Mouse (Mus musculus) T-helper 1 cell (primary cell): Measurements from ENCODE around the gene Ctsa.
"Not testable (repeated sequence)": the region's sequence is repeated elsewhere in the genome, so short reads cannot be mapped to it uniquely, and the experiment has no call there.

Experiments
- in situ Hi-C: fragments of 300-600 bp; cut with MboI, MseI; formaldehyde crosslinking; loops from one replicate; pipeline ENCODE4 v1.15.1; 2025; ENCODE audit warnings: high pct_unique_total_duplicates

Ctsa gene

DNA sequence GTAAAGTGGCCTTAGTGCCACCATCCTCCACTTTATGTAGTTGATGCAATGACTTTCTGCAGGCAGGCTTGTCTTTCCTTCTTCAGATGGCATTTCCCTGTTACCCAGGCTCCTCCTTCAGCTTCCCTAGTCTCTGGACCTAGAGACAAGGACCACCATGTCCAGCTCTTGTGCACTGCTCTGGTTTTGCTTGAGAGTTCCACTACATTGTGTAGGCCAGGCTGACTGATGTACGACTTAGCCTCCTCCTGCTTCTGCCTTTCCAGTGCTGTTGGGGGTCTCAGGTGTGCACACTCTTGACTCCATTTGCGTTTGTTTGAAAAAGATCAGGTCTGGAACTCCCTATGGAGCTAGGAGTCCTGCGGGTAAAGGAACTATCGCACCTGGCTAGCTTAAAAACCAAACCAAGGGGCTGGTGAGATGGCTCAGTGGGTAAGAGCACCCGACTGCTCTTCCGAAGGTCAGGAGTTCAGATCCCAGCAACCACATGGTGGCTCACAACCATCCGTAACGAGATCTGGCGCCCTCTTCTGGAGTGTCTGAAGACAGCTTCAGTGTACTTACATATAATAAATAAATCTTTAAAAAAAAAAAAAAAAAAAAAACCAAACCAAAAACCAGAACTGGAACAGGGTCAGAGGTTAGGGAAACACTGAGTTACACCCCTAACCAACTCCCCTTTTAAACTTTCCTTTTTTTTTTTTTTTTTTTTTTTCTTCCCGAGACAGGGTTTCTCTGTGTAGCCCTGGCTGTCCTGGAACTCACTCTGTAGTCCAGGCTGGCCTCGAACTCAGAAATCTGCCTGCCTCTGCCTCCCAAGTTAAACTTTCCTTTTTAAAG is 44.9 kb downstream of the Ctsa start:
- in situ Hi-C loops, result not testable (repeated sequence)

DNA sequence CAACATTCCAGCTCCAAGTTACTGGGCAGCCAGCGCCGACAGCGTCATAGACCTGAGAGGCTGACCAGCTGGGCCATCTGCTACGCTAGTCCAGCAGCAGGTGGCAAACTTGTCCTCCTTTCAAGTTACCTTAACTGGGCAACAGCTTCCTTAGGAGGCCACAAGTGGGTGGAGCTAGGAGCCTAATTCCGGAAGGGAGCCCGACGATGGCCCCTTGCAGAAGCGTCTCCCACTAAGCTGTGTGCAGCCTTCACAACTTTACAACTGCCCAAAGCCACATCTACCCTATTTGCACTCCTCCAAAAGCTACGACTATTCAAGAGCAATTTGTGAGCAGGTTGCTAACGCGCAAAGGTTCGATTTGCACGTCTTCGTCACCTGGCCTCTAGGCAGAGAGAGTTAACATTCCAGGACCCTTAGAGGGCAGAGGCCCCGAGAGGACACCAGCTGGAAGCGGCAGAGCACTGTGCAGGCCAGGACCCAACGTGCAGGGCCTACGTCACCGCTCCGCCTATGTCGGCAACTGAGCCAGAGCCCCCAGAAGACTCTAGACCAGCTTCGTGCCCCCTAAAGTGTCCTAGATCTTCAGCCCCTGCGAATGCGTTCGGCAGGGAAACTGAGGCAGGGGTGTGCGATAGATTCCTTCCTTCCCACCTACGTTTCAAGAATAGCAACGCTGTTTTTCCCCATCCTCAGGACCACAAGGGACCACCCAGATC is 46.0 kb downstream of the Ctsa start:
- in situ Hi-C loops, result no loop called here

DNA sequence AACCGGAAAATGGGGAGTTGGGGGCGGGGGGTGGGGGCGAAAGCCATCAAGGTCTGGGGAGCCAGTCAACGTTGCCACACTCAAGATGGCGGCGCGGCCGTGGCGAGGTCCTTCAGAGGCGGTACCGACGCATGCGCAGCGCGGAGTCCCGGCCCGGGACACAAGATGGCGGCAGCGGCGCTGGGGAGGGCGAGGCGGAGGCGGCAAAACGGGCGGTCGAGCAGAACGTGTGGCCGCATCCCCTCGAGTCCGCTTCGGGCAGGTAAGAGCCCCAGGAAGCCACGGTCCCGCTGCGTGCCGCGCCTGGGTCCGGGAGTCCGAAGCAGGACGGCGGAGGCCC is 46.5 kb downstream of the Ctsa start, which contains the start of gene Pcif1:
Gene Pcif1 (plus strand): TSS at position 77 of the 340 bp plus-strand sequence.
- in situ Hi-C loops, result no loop called here

DNA sequence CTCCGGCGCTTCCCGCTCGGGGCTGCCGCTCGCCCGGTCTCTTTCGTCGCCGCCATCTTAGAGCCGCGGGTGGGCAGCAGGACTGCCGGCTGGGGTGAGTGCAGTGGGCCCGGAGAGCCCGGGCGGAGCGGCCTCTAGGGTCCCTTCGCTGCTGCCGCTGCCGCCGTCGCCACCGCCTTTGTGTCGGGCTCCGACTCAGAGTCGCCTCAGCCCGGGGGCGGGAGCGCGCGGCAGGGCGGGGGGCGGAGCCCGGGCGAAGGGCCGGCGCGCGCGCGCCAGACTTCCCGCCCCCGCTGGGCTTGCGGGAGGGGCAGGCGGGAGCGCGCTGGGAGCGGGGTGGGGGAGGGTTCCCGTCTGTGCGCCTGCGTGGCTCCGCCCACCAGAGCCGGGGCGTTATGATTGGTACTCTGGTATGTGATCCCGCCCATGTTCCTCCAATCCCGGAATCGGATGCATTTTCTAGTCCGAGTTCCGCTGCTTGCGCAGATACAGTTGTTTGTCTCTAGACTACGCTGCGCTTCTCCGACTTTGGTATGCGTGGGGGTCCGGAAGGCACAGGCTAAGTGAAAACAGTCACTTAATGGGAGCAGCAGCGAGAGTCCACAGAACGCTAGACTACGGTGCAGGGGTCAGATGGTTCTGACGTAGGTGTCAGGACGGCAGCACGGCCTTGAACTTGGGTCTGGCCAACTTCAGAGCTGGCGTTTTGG is 47.0 kb downstream of the Ctsa start:
- in situ Hi-C loops, result no loop called here

DNA sequence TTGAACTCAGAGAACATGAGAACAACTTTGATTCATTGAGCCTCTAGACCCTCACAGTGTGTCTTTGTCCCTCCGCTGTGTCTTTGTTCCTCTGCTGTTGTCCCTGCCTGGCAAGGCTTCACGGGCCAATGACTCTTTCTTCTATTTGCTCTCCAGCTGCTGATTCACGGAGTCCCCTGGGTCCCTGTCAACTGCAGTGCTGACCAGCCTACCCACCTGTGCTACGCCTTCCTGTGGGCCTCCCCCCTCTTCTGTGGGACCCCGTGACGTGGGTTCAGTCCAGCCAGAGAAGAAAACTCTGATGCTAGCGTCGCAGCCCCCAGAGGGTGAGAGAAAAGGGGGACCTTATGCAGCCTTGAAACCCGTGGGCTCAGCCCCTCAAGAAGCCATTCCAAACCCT is 49.9 kb downstream of the Ctsa start:
- in situ Hi-C loops, result no loop called here

DNA sequence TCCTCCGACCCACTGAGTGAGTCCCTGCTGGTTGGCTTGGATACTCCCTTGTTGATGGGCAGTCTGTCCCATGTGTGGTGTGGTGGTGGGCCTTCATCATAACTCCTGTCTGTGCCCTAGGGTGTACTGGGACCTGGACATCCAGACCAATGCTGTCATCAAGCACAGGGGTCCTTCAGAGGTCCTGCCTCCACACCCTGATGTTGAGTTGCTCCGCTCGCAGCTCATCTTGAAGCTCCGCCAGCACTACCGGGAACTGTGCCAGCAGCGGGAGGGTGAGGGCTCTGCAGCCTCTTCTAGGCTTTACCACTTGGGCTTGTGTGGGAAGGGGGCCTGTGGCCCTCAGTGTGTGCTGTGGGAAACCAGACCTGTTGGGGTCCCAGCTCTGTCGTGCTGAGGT is 53.1 kb downstream of the Ctsa start:
- in situ Hi-C loops, result no loop called here

DNA sequence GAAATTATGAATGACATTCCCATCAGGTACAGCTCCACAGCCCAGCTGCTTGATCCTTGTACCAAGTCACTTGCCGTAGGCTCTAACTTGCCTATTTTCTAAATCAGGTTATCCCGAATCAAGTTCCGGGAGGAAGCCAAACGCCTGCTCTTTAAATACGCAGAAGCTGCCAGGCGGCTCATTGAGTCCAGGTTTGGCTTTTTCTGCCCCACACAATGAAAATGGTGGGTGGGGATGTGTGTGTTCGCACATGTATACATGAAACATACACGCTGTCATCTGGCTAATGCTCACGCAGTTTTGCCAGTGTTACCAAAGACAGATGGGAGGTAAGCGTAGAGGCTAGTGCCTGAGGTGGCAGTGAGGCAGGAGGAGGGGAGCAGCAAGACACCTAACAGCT is 53.9 kb downstream of the Ctsa start:
- in situ Hi-C loops, result no loop called here

DNA sequence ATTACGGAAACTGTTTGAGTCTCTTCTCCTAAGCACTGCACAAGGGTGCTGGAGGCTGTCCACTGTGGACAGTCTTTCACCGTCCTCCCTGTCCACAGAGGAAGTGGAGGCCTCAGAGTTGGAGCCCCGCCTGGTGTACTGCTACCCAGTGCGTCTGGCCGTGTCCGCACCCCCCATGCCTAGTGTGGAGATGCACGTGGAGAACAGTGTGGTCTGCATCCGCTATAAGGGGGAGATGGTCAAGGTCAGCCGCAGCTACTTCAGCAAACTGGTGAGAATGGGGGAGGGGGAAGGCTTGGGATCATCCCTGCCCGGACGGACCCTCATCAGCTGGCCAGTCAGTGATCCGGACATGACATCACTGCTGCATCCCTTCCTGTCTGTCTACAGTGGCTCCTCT is 56.3 kb downstream of the Ctsa start:
- in situ Hi-C loops, result no loop called here

DNA sequence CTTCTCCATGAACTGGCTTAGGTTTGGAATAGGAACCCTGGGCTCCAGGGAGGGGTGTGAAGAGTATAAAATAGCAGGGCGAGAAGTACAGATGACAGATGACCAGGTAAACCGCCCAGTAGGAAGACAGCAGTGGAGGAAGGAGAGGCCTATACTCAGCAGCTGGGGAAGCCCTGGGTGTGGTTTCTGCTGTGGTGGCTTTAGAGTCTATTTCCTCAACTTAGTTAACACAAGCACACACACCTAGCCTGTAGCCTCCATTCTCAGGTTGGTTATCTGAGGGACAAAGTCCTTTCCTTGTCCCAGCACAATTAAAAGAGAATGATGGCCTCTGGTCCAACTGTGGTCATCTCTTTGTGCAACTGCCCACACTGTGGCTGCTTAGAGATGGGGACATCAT is 57.3 kb downstream of the Ctsa start:
- in situ Hi-C loops, result no loop called here
